Mouse (Mus musculus) gastrocnemius, postnatal 36 days (tissue): Measurements from ENCODE around the gene Tnfrsf21. TPM values are rescaled to one million over a fixed set of nuclear protein-coding genes. Genes with fewer than 3 reads are reported as not detected.

Experiments used
- DNase-seq, 2 experiments: peaks; one replicate each; pipeline ENCODE4 v3.0.0; 2022
- intact Hi-C: fragments of 180-260 bp; cut with DNase I; formaldehyde crosslinking; loops from one replicate; pipeline ENCODE4 v1.15.1; 2025
- total RNA-seq, 2 experiments: library from RNA; stranded (reverse); gene quantifications; 2 replicates each; pipeline ENCODE4 v1.2.3; 2021

Tnfrsf21 gene
- total RNA-seq, 2 experiments from 2014 or later: 22.5 to 23.0 TPM

- peak in 1 of 2 experiments; percentile 24 for DNase-seq
- intact Hi-C loops: loop anchor here (5.0 kb wide), 1 partner anchor 40 kb away; no protein-coding TSS in a partner anchor
Observed at GRCm38 (mm10) chr17:43072787-43073148, 56.4 kb downstream of the Tnfrsf21 start.

- intact Hi-C loops: loop anchor here (5.0 kb wide), 1 partner anchor 42 kb away; no protein-coding TSS in a partner anchor
- DNase-seq: no peak
Observed at GRCm38 (mm10) chr17:43074391-43074790, 58.0 kb downstream of the Tnfrsf21 start.

- intact Hi-C loops: loop anchor here (5.0 kb wide), 2 partner anchors 57 to 157 kb away; no protein-coding TSS in a partner anchor
- no peak for DNase-seq
Observed at GRCm38 (mm10) chr17:43075100-43075499, 58.7 kb downstream of the Tnfrsf21 start.

- intact Hi-C loops: loop anchor here (5.0 kb wide), 2 partner anchors 56 to 156 kb away; no protein-coding TSS in a partner anchor
- no peak for DNase-seq
Observed at GRCm38 (mm10) chr17:43075937-43076336, 59.6 kb downstream of the Tnfrsf21 start.

GRCm38 (mm10) chr17:43076801-43077493 is 60.6 kb downstream of the Tnfrsf21 start:
- DNase-seq: peak; percentile 35 to 60
- intact Hi-C loops: loop anchor here (5.0 kb wide), 2 partner anchors 55 to 155 kb away; no protein-coding TSS in a partner anchor

- no peak for DNase-seq
- intact Hi-C loops: loop anchor here (5.0 kb wide), 2 partner anchors 55 to 155 kb away; no protein-coding TSS in a partner anchor
Observed at GRCm38 (mm10) chr17:43077540-43077939, 61.2 kb downstream of the Tnfrsf21 start.

- intact Hi-C loops: no loop called here
- DNase-seq: no peak
Observed at GRCm38 (mm10) chr17:43081225-43081624, 64.9 kb downstream of the Tnfrsf21 start.

GRCm38 (mm10) chr17:43089496-43089895 is 73.1 kb downstream of the Tnfrsf21 start:
- DNase-seq: no peak
- intact Hi-C loops: no loop called here

GRCm38 (mm10) chr17:43090948-43091724 is 74.8 kb downstream of the Tnfrsf21 start:
- intact Hi-C loops: no loop called here
- no peak for DNase-seq

GRCm38 (mm10) chr17:43092280-43092995 is 76.1 kb downstream of the Tnfrsf21 start:
- intact Hi-C loops: no loop called here

GRCm38 (mm10) chr17:43094285-43094684 is 77.9 kb downstream of the Tnfrsf21 start:
- DNase-seq: no peak
- intact Hi-C loops: no loop called here

More at GRCm38 (mm10) chr17:43092280-43092995, 76.1 kb downstream of the Tnfrsf21 start:
- no peak for DNase-seq

- no peak for DNase-seq
- intact Hi-C loops: no loop called here
Observed at GRCm38 (mm10) chr17:43097101-43097688, 80.8 kb downstream of the Tnfrsf21 start.

- intact Hi-C loops: no loop called here
- no peak for DNase-seq
Observed at GRCm38 (mm10) chr17:43106108-43106507, 89.8 kb downstream of the Tnfrsf21 start.

GRCm38 (mm10) chr17:43107338-43107737 is 91.0 kb downstream of the Tnfrsf21 start:
- DNase-seq: no peak
- intact Hi-C loops: no loop called here

- intact Hi-C loops: no loop called here
- DNase-seq: no peak
Observed at GRCm38 (mm10) chr17:43109501-43109900, 93.1 kb downstream of the Tnfrsf21 start.

- DNase-seq: no peak
- intact Hi-C loops: no loop called here
Observed at GRCm38 (mm10) chr17:43110168-43110885, 94.0 kb downstream of the Tnfrsf21 start.

- no peak for DNase-seq
- intact Hi-C loops: no loop called here
Observed at GRCm38 (mm10) chr17:43113391-43113984, 97.1 kb downstream of the Tnfrsf21 start.

GRCm38 (mm10) chr17:43114086-43114581 is 97.8 kb downstream of the Tnfrsf21 start:
- intact Hi-C loops: no loop called here
- DNase-seq: no peak

GRCm38 (mm10) chr17:43114926-43115325 is 98.6 kb downstream of the Tnfrsf21 start:
- intact Hi-C loops: no loop called here
- DNase-seq: no peak
